Comparison of ENCODE assay signal across 10 mouse cellular contexts in genomic region chr7:142092991-142093390, GRCm38 (mm10). TPM values are rescaled to one million over a fixed set of nuclear protein-coding genes. Genes with fewer than 3 reads are reported as not detected.
DNase-seq lines count a peak whose midpoint lies in the region; ATAC-seq lines count a peak whose summit lies in the region.
"Had no signal": no experiment of that assay in that cellular context is flagged by ENCODE, and none has a peak within 500 bp of the region (broad histone marks: within the 10 kb centered on the region; RNA-seq: fewer than 3 reads in every experiment).

No protein-coding gene starts in this region.

- H3K27ac ChIP-seq in liver, embryonic 12.5 days: peak overlapping the region; percentile 90
- no peak overlapping the region for H3K27ac ChIP-seq in liver, embryonic 11.5 days (ENCODE audit: low read depth, low read length)
- H3K27ac ChIP-seq in hindbrain, embryonic 15.5 days (replicated peaks): peak overlapping the region; percentile 95
- peak overlapping the region; percentile 96 for H3K27ac ChIP-seq in neural tube, embryonic 13.5 days (replicated peaks)
- H3K27ac ChIP-seq: limb, embryonic 12.5 days had no signal

- 37% methylated on average over 1 of the region's 1 CpGs for WGBS in liver, embryonic 12.5 days (ENCODE audit: insufficient replicate concordance)
- WGBS in liver, embryonic 11.5 days: 52% methylated on average over 1 of the region's 1 CpGs
- WGBS in hindbrain, embryonic 15.5 days: 36% methylated on average over 1 of the region's 1 CpGs
- 25% methylated on average over 1 of the region's 1 CpGs for WGBS in neural tube, embryonic 13.5 days

- peaks cover 82% of the 10 kb centered on the region for H3K4me1 ChIP-seq in liver, embryonic 12.5 days
- peaks cover 35% of the 10 kb centered on the region for H3K4me1 ChIP-seq in liver, embryonic 11.5 days (replicated peaks; ENCODE audit: control insufficient read depth, insufficient read depth, low read length)
- H3K4me1 ChIP-seq in hindbrain, embryonic 15.5 days (replicated peaks): peaks cover 77% of the 10 kb centered on the region
- peaks cover 80% of the 10 kb centered on the region for H3K4me1 ChIP-seq in neural tube, embryonic 13.5 days (replicated peaks)

- peak overlapping the region; percentile 99 for H3K9ac ChIP-seq in liver, embryonic 12.5 days
- no peak overlapping the region for H3K9ac ChIP-seq in liver, embryonic 11.5 days (ENCODE audit: low read depth, low read length)
- peak overlapping the region; percentile 97 for H3K9ac ChIP-seq in hindbrain, embryonic 15.5 days
- peak overlapping the region; percentile 99 for H3K9ac ChIP-seq in neural tube, embryonic 13.5 days
- H3K9ac ChIP-seq: limb, embryonic 12.5 days had no signal

- peaks cover 9% of the 10 kb centered on the region for H3K36me3 ChIP-seq in liver, embryonic 12.5 days
- H3K36me3 ChIP-seq in liver, embryonic 11.5 days (ENCODE audit: control insufficient read depth, insufficient read depth, low read length): no peaks in the 10 kb centered on the region
- H3K36me3 ChIP-seq in hindbrain, embryonic 15.5 days: peaks cover 7% of the 10 kb centered on the region; the same call in 1 of the 2 replicates
- H3K36me3 ChIP-seq in neural tube, embryonic 13.5 days: peaks cover 8% of the 10 kb centered on the region
- H3K36me3 ChIP-seq: limb, embryonic 12.5 days had no signal

- H3K27me3 ChIP-seq in liver, embryonic 12.5 days (replicated peaks): peaks cover 100% of the 10 kb centered on the region
- peaks cover 96% of the 10 kb centered on the region for H3K27me3 ChIP-seq in liver, embryonic 11.5 days (replicated peaks; ENCODE audit: control insufficient read depth, insufficient read depth, low read length)
- no peaks in the 10 kb centered on the region for H3K27me3 ChIP-seq in hindbrain, embryonic 15.5 days
- H3K27me3 ChIP-seq in neural tube, embryonic 13.5 days: peaks cover 14% of the 10 kb centered on the region

- no peak for ATAC-seq in liver, embryonic 12.5 days
- no peak for ATAC-seq in liver, embryonic 11.5 days (replicated peaks; ENCODE audit: low FRiP score)
- ATAC-seq in hindbrain, embryonic 15.5 days (ENCODE audit: low FRiP score, low read depth): no peak
- ATAC-seq in neural tube, embryonic 13.5 days (ENCODE audit: low read depth): no peak

- peak overlapping the region; percentile 87 for H3K4me3 ChIP-seq in liver, embryonic 12.5 days
- no peak overlapping the region for H3K4me3 ChIP-seq in liver, embryonic 11.5 days (ENCODE audit: low read depth, low read length)
- peak overlapping the region; percentile 82 for H3K4me3 ChIP-seq in hindbrain, embryonic 15.5 days
- H3K4me3 ChIP-seq in neural tube, embryonic 13.5 days: peak overlapping the region; percentile 89

- peak overlapping the region; percentile 84 for H3K4me2 ChIP-seq in liver, embryonic 12.5 days
- no peak overlapping the region for H3K4me2 ChIP-seq in liver, embryonic 11.5 days
- peak overlapping the region; percentile 92 for H3K4me2 ChIP-seq in hindbrain, embryonic 15.5 days
- H3K4me2 ChIP-seq in neural tube, embryonic 13.5 days: peak overlapping the region; percentile 85
- H3K4me2 ChIP-seq: limb, embryonic 12.5 days had no signal

- DNase-seq in cerebellum, adult 11 months: peak; percentile 33
- DNase-seq in cerebellum, postnatal 4 days (ENCODE audit: low spot score in 2 of 2): no peak
- DNase-seq in liver, embryonic 11.5 days (ENCODE audit: low spot score): no peak
- no peak for DNase-seq in thymus, postnatal 25 days
- DNase-seq in lung, postnatal 4 days: no peak
- DNase-seq: kidney, adult 18-20 months had no signal

- no peaks in the 10 kb centered on the region for H3K9me3 ChIP-seq in liver, embryonic 12.5 days (replicated peaks)
- no peaks in the 10 kb centered on the region for H3K9me3 ChIP-seq in liver, embryonic 11.5 days (ENCODE audit: control insufficient read depth, low read length)
- no peaks in the 10 kb centered on the region for H3K9me3 ChIP-seq in hindbrain, embryonic 15.5 days
- H3K9me3 ChIP-seq in neural tube, embryonic 13.5 days: no peaks in the 10 kb centered on the region
- H3K9me3 ChIP-seq: limb, embryonic 12.5 days had no signal

RNA-seq across cellular contexts. Expression of gene Dusp8, which starts 2.7 kb away (rescaled TPM):
- 7.4 and 7.5 TPM in 2 replicates for polyA plus RNA-seq in liver, embryonic 12.5 days (2016; fragmentation: Nextera tagmentation; extraction: Ambion mirVana)
- 2.5 and 2.6 TPM in 2 replicates for polyA plus RNA-seq in liver, embryonic 11.5 days (2014; fragmentation: Nextera tagmentation; extraction: Ambion mirVana)
- 117 and 134 TPM in 2 replicates for polyA plus RNA-seq in hindbrain, embryonic 15.5 days (2015; fragmentation: Nextera tagmentation; extraction: Ambion mirVana)
- polyA plus RNA-seq in neural tube, embryonic 13.5 days (2015; fragmentation: Nextera tagmentation; extraction: Ambion mirVana): 88.4 and 96.1 TPM in 2 replicates

RNA-seq across cellular contexts. Expression of gene Gm45618, which starts 27.5 kb away (rescaled TPM):
- not detected in 2 replicates for polyA plus RNA-seq in liver, embryonic 12.5 days (2016; fragmentation: Nextera tagmentation; extraction: Ambion mirVana)
- not detected in 2 replicates for polyA plus RNA-seq in liver, embryonic 11.5 days (2014; fragmentation: Nextera tagmentation; extraction: Ambion mirVana)
- 0.43 TPM in 1 of 2 replicates, not detected in the other for polyA plus RNA-seq in hindbrain, embryonic 15.5 days (2015; fragmentation: Nextera tagmentation; extraction: Ambion mirVana)
- polyA plus RNA-seq in neural tube, embryonic 13.5 days (2015; fragmentation: Nextera tagmentation; extraction: Ambion mirVana): not detected in 2 replicates
- polyA plus RNA-seq: limb, embryonic 12.5 days had no signal

RNA-seq across cellular contexts. Expression of gene Mob2, which starts 32.1 kb away (rescaled TPM):
- 62.9 and 64.6 TPM in 2 replicates for polyA plus RNA-seq in liver, embryonic 12.5 days (2016; fragmentation: Nextera tagmentation; extraction: Ambion mirVana)
- polyA plus RNA-seq in liver, embryonic 11.5 days (2014; fragmentation: Nextera tagmentation; extraction: Ambion mirVana): 63.1 and 67.1 TPM in 2 replicates
- polyA plus RNA-seq in hindbrain, embryonic 15.5 days (2015; fragmentation: Nextera tagmentation; extraction: Ambion mirVana): 50.8 and 53.4 TPM in 2 replicates
- 51.3 and 52.8 TPM in 2 replicates for polyA plus RNA-seq in neural tube, embryonic 13.5 days (2015; fragmentation: Nextera tagmentation; extraction: Ambion mirVana)

RNA-seq across cellular contexts. Expression of gene Gm39115, which starts 42.8 kb away (rescaled TPM):
- polyA plus RNA-seq in liver, embryonic 12.5 days (2016; fragmentation: Nextera tagmentation; extraction: Ambion mirVana): not detected in 2 replicates
- polyA plus RNA-seq in liver, embryonic 11.5 days (2014; fragmentation: Nextera tagmentation; extraction: Ambion mirVana): not detected in 2 replicates
- not detected in 2 replicates for polyA plus RNA-seq in hindbrain, embryonic 15.5 days (2015; fragmentation: Nextera tagmentation; extraction: Ambion mirVana)
- not detected in 2 replicates for polyA plus RNA-seq in neural tube, embryonic 13.5 days (2015; fragmentation: Nextera tagmentation; extraction: Ambion mirVana)
- polyA plus RNA-seq: limb, embryonic 12.5 days had no signal

RNA-seq across cellular contexts. Expression of gene Gm45337, which starts 51.4 kb away (rescaled TPM):
- not detected in 2 replicates for polyA plus RNA-seq in liver, embryonic 12.5 days (2016; fragmentation: Nextera tagmentation; extraction: Ambion mirVana)
- not detected in 2 replicates for polyA plus RNA-seq in liver, embryonic 11.5 days (2014; fragmentation: Nextera tagmentation; extraction: Ambion mirVana)
- not detected in 2 replicates for polyA plus RNA-seq in hindbrain, embryonic 15.5 days (2015; fragmentation: Nextera tagmentation; extraction: Ambion mirVana)
- not detected in 2 replicates for polyA plus RNA-seq in neural tube, embryonic 13.5 days (2015; fragmentation: Nextera tagmentation; extraction: Ambion mirVana)
- polyA plus RNA-seq: limb, embryonic 12.5 days had no signal

Comparison
In these comparisons a context has a peak if more than half of its experiments do, and no peak if none do; other contexts are left out.
1. RNA of gene Dusp8, which starts 2.7 kb away (polyA plus RNA-seq): 117 to 134 TPM in hindbrain, embryonic 15.5 days and 88.4 to 96.1 TPM in neural tube, embryonic 13.5 days; 7.4 to 7.5 TPM in liver, embryonic 12.5 days and 2.5 to 2.6 TPM in liver, embryonic 11.5 days; every median in the first group is over 10 times any median in the second.